In genomic region chr5:27615769-27616168, GRCm38 (mm10) we compare ENCODE assay signal across 9 mouse cellular contexts.
DNase-seq lines count a peak whose midpoint lies in the region; ATAC-seq lines count a peak whose summit lies in the region.
"Had no signal": no experiment of that assay in that cellular context is flagged by ENCODE, and none has a peak within 500 bp of the region (broad histone marks: within the 10 kb centered on the region; RNA-seq: fewer than 3 reads in every experiment).

No protein-coding gene starts in this region.

- DNase-seq in ovary, postnatal 14 days (ENCODE audit: low spot score), result peak; percentile 34
- DNase-seq in ovary, postnatal 10 days (ENCODE audit: low spot score), result no peak
- DNase-seq in adrenal gland, adult 18-20 months (ENCODE audit: low spot score in 2 of 2), result peak; percentile 28 to 37
- peak; percentile 77 for DNase-seq in embryo, embryonic 10 days (ENCODE audit: low spot score)
- DNase-seq in left cerebral cortex, postnatal 14 days (ENCODE audit: low spot score in 2 of 2), result peak; percentile 80 to 81
- no peak for DNase-seq in spleen, adult 12 weeks (ENCODE audit: low spot score)

- H3K4me2 ChIP-seq in hindbrain, embryonic 15.5 days, result no peak overlapping the region
- H3K4me2 ChIP-seq in neural tube, embryonic 12.5 days (replicated peaks), result no peak overlapping the region

- 0 out of 2 replicates have a peak overlapping the region, but pooled peaks have one; percentile 35 for H3K27ac ChIP-seq in hindbrain, embryonic 15.5 days (replicated peaks)
- H3K27ac ChIP-seq in neural tube, embryonic 12.5 days, result no peak overlapping the region

- 32% methylated on average over 7 of the region's 7 CpGs for WGBS in hindbrain, embryonic 15.5 days
- WGBS in neural tube, embryonic 12.5 days, result 41% methylated on average over 7 of the region's 7 CpGs

- no peaks in the 10 kb centered on the region for H3K9me3 ChIP-seq in hindbrain, embryonic 15.5 days
- H3K9me3 ChIP-seq in neural tube, embryonic 12.5 days, result no peaks in the 10 kb centered on the region

- no peak overlapping the region for H3K4me3 ChIP-seq in hindbrain, embryonic 15.5 days
- H3K4me3 ChIP-seq in neural tube, embryonic 12.5 days, result no peak overlapping the region
- H3K4me3 ChIP-seq: erythroblast, embryonic 14.5 days had no signal

- no peaks in the 10 kb centered on the region for H3K4me1 ChIP-seq in hindbrain, embryonic 15.5 days (replicated peaks)
- H3K4me1 ChIP-seq in neural tube, embryonic 12.5 days, result no peaks in the 10 kb centered on the region

- peak; percentile 46; the same call in 1 of the 2 replicates for ATAC-seq in hindbrain, embryonic 15.5 days (ENCODE audit: low FRiP score, low read depth)
- ATAC-seq in neural tube, embryonic 12.5 days (ENCODE audit: low FRiP score, low read depth), result peak; percentile 70; the same call in 1 of the 2 replicates

- intact Hi-C loops in left cerebral cortex, postnatal 14 days (cut with DNase I), result loop anchor here (5.0 kb wide), 2 partner anchors 68 to 538 kb away; no protein-coding TSS in a partner anchor

- H3K27me3 ChIP-seq in hindbrain, embryonic 15.5 days, result no peaks in the 10 kb centered on the region
- no peaks in the 10 kb centered on the region for H3K27me3 ChIP-seq in neural tube, embryonic 12.5 days (replicated peaks)

- no peak overlapping the region for H3K9ac ChIP-seq in hindbrain, embryonic 15.5 days
- H3K9ac ChIP-seq in neural tube, embryonic 12.5 days, result no peak overlapping the region

- H3K36me3 ChIP-seq in hindbrain, embryonic 15.5 days, result no peaks in the 10 kb centered on the region
- H3K36me3 ChIP-seq in neural tube, embryonic 12.5 days, result no peaks in the 10 kb centered on the region

Comparison
In these comparisons a context has a peak if more than half of its experiments do, and no peak if none do; other contexts are left out.
1. DNase-seq: peak in ovary, postnatal 14 days (single experiment), adrenal gland, adult 18-20 months (2 of 2), embryo, embryonic 10 days (single experiment) and left cerebral cortex, postnatal 14 days (2 of 2); none in ovary, postnatal 10 days (single experiment) and spleen, adult 12 weeks (single experiment).